Mouse (Mus musculus) granulocyte monocyte progenitor cell, adult 5-6 weeks (primary cell): ENCODE data around the gene Dph1. TPM values are rescaled to one million over a fixed set of nuclear protein-coding genes. Genes with fewer than 3 reads are reported as not detected.

Experiments
- ATAC-seq: replicated peaks from 2 replicates; pipeline ENCODE4 v1.8.0; 2016; ENCODE audit warnings: mild to moderate bottlenecking, moderate TSS enrichment, inconsistent platforms; ENCODE audit not compliant: poor library complexity, severe bottlenecking
- total RNA-seq, 2 experiments: library from RNA; stranded (forward) in 1 of 2; stranded (reverse) in 1 of 2; fragments of 200-712, 200-1000 nt in 1 of 2; fragments of >200 nt in 1 of 2; fragmentation: Nextera tagmentation in 1 of 2; gene quantifications; 2 replicates each; pipeline ENCODE4 v1.2.3; 2014 to 2017

The Dph1 gene
- total RNA-seq, 2 experiments from 2014 or later = 7.6 to 10.6 TPM

- no peak for ATAC-seq
These were observed 27.7 kb downstream of the Dph1 start for GRCm38 (mm10) chr11:75163379-75163778.

- no peak for ATAC-seq
These were observed 28.4 kb downstream of the Dph1 start for GRCm38 (mm10) chr11:75162591-75163080.

GRCm38 (mm10) chr11:75161417-75162008, 29.5 kb downstream of the Dph1 start:
- no peak for ATAC-seq

GRCm38 (mm10) chr11:75160954-75161353, 30.1 kb downstream of the Dph1 start:
- ATAC-seq = no peak

GRCm38 (mm10) chr11:75159564-75159963, 31.5 kb downstream of the Dph1 start:
- ATAC-seq = 0 out of 2 replicates have a peak, but pooled peaks have one; percentile 28

GRCm38 (mm10) chr11:75158432-75158831, 32.6 kb downstream of the Dph1 start:
- peak; percentile 74 for ATAC-seq

- no peak for ATAC-seq
These were observed 33.1 kb downstream of the Dph1 start for GRCm38 (mm10) chr11:75157901-75158300.

- ATAC-seq = no peak
These were observed 34.0 kb downstream of the Dph1 start for GRCm38 (mm10) chr11:75157037-75157436.

GRCm38 (mm10) chr11:75156416-75156815, 34.6 kb downstream of the Dph1 start:
- ATAC-seq = no peak

- no peak for ATAC-seq
These were observed 35.1 kb downstream of the Dph1 start for GRCm38 (mm10) chr11:75155985-75156384.

- peak; percentile 52 for ATAC-seq
These were observed 36.9 kb downstream of the Dph1 start for GRCm38 (mm10) chr11:75154053-75154585.

GRCm38 (mm10) chr11:75152603-75153557, 38.2 kb downstream of the Dph1 start:
- ATAC-seq = peak; percentile 88

GRCm38 (mm10) chr11:75150346-75150745, 40.7 kb downstream of the Dph1 start:
- ATAC-seq = no peak

GRCm38 (mm10) chr11:75148332-75149035, 42.6 kb downstream of the Dph1 start:
- ATAC-seq = no peak

GRCm38 (mm10) chr11:75147846-75148168, 43.2 kb downstream of the Dph1 start:
- no peak; the same call in 1 of the 2 replicates for ATAC-seq

- ATAC-seq = no peak
These were observed 43.8 kb downstream of the Dph1 start for GRCm38 (mm10) chr11:75147106-75147845.

GRCm38 (mm10) chr11:75145841-75146240, 45.2 kb downstream of the Dph1 start:
- no peak for ATAC-seq

GRCm38 (mm10) chr11:75142749-75143148, 48.3 kb downstream of the Dph1 start:
- ATAC-seq = no peak

- ATAC-seq = no peak
These were observed 49.1 kb downstream of the Dph1 start for GRCm38 (mm10) chr11:75141913-75142312.

- peak; percentile 42 for ATAC-seq
These were observed 50.0 kb downstream of the Dph1 start for GRCm38 (mm10) chr11:75141038-75141437.
